Mouse (Mus musculus) MEL (cell line): ENCODE measurements at regions not wholly inside any gene's neighbourhood (a gene's known extent, or its start where the extent isn't known, plus 50 kb on each side); places are given as distances from the start of the nearest gene placed in this dataset.
A peak's percentile ranks its signal among the peaks of the same experiment; 100 is the strongest.
"Not testable (repeated sequence)": the region's sequence is repeated elsewhere in the genome, so short reads cannot be mapped to it uniquely, and the experiment has no call there.

ENCODE experiments used
- DNase-seq: peaks from one replicate; pipeline ENCODE4 v3.0.0; 2011; ENCODE audit warnings: low read depth, low spot score
- H3K27ac ChIP-seq: 2 replicates; pipeline ENCODE4 v1.5.1; 2012; ENCODE audit warnings: low read depth, mild to moderate bottlenecking, control low read depth, low read length, moderate library complexity; ENCODE audit not compliant: control insufficient read depth
- H3K27me3 ChIP-seq, 2 experiments: fragments of 150-350 bp in 1 of 2; sonication (generic) in 1 of 2; 2 replicates each; pipeline ENCODE4 v1.6.1; 2012; ENCODE audit warnings: low read length in 2 of 2, mild to moderate bottlenecking in 2 of 2, improper control_type of control experiment in 1 of 2, moderate library complexity in 1 of 2; ENCODE audit not compliant: insufficient read depth in 2 of 2, control insufficient read depth in 1 of 2
- H3K36me3 ChIP-seq, 2 experiments: 2 replicates each; pipeline ENCODE4 v1.6.1; 2012 to 2014; ENCODE audit warnings: low read length in 2 of 2, improper control_type of control experiment in 1 of 2, inconsistent platforms in 1 of 2, mild to moderate bottlenecking in 1 of 2; ENCODE audit not compliant: insufficient read depth in 2 of 2, control insufficient read depth in 1 of 2
- H3K4me1 ChIP-seq, 2 experiments: fragments of 150-350 bp in 1 of 2; sonication (generic) in 1 of 2; 2 replicates each; pipeline ENCODE4 v1.6.1; 2012; ENCODE audit warnings: low read length in 2 of 2, improper control_type of control experiment in 1 of 2, mild to moderate bottlenecking in 1 of 2; ENCODE audit not compliant: insufficient read depth in 2 of 2, control insufficient read depth in 1 of 2
- H3K4me3 ChIP-seq, 2 experiments: fragments of 150-350 bp in 1 of 2; sonication (generic) in 1 of 2; 2 replicates each; pipeline ENCODE4 v1.5.1; 2012; ENCODE audit warnings: low read depth in 2 of 2, low read length in 2 of 2, mild to moderate bottlenecking in 2 of 2, moderate library complexity in 2 of 2, control low read depth in 1 of 2, improper control_type of control experiment in 1 of 2; ENCODE audit not compliant: control insufficient read depth in 1 of 2, insufficient read depth in 1 of 2
- H3K79me2 ChIP-seq: 2 replicates; pipeline ENCODE4 v1.6.1; 2012; ENCODE audit warnings: mild to moderate bottlenecking, low read length, moderate library complexity; ENCODE audit not compliant: control insufficient read depth, poor library complexity, insufficient read depth
- H3K9ac ChIP-seq: 2 replicates; pipeline ENCODE4 v1.6.1; 2012; ENCODE audit warnings: low read depth, mild to moderate bottlenecking, control low read depth, low read length, moderate library complexity; ENCODE audit not compliant: control insufficient read depth, poor library complexity, severe bottlenecking
- H3K9me3 ChIP-seq: fragments of 150-350 bp; sonication (generic); replicated peaks from 2 replicates; pipeline ENCODE4 v1.6.1; 2012; ENCODE audit warnings: mild to moderate bottlenecking, low read length, improper control_type of control experiment, moderate library complexity; ENCODE audit not compliant: insufficient read depth
- CTCF ChIP-seq, 3 experiments: IDR thresholded peaks in 2 of 3; conservative IDR thresholded peaks in 1 of 3; 2 replicates each; pipeline ENCODE4 v1.5.1; 2011 to 2012; ENCODE audit warnings: low read length in 3 of 3, low read depth in 2 of 3, mild to moderate bottlenecking in 2 of 3, improper control_type of control experiment in 1 of 3, inconsistent platforms in 1 of 3, mixed read lengths in 1 of 3, moderate library complexity in 1 of 3; ENCODE audit not compliant: control insufficient read depth in 1 of 3, insufficient read depth in 1 of 3, poor library complexity in 1 of 3, severe bottlenecking in 1 of 3
- GABPA ChIP-seq: IDR thresholded peaks from 2 replicates; pipeline ENCODE4 v1.6.1; 2012; ENCODE audit warnings: low read depth, mild to moderate bottlenecking, inconsistent platforms, low read length, improper control_type of control experiment, moderate library complexity
- JUND ChIP-seq: IDR thresholded peaks from 2 replicates; pipeline ENCODE4 v1.6.1; 2011; ENCODE audit warnings: low read depth, mild to moderate bottlenecking, improper control_type of control experiment, low read length
- MAFK ChIP-seq: IDR thresholded peaks from 2 replicates; pipeline ENCODE4 v1.6.1; 2011; ENCODE audit warnings: low read depth, mild to moderate bottlenecking, low read length, improper control_type of control experiment, borderline replicate concordance
- MAX ChIP-seq: IDR thresholded peaks from 2 replicates; pipeline ENCODE4 v1.6.1; 2011; ENCODE audit warnings: low read length, improper control_type of control experiment
- MAZ ChIP-seq: IDR thresholded peaks from 2 replicates; pipeline ENCODE4 v1.6.1; 2012; ENCODE audit warnings: low read depth, mild to moderate bottlenecking, inconsistent platforms, low read length, improper control_type of control experiment
- MEF2A ChIP-seq: IDR thresholded peaks from 2 replicates; pipeline ENCODE4 v1.6.1; 2014; ENCODE audit warnings: low read depth, mild to moderate bottlenecking, inconsistent platforms, low read length, improper control_type of control experiment; ENCODE audit not compliant: poor library complexity, insufficient replicate concordance, severe bottlenecking; ENCODE audit errors: extremely low read depth
- MXI1 ChIP-seq: IDR thresholded peaks from 2 replicates; pipeline ENCODE4 v1.6.1; 2011; ENCODE audit warnings: mild to moderate bottlenecking, low read depth, low read length, improper control_type of control experiment
- MYC ChIP-seq: IDR thresholded peaks from 2 replicates; pipeline ENCODE4 v1.6.1; 2011; ENCODE audit warnings: low read depth, mild to moderate bottlenecking, low read length, improper control_type of control experiment, moderate library complexity
- POLR2AphosphoS5 ChIP-seq: IDR thresholded peaks from 2 replicates; pipeline ENCODE4 v1.6.1; 2012; ENCODE audit warnings: low read depth, borderline replicate concordance, mild to moderate bottlenecking, inconsistent platforms, low read length, moderate library complexity, mixed read lengths
- RAD21 ChIP-seq: IDR thresholded peaks from 2 replicates; pipeline ENCODE4 v1.6.1; 2011; ENCODE audit warnings: mild to moderate bottlenecking, low read depth, low read length, improper control_type of control experiment
- RCOR1 ChIP-seq: IDR thresholded peaks from 2 replicates; pipeline ENCODE4 v1.6.1; 2012; ENCODE audit warnings: low read depth, mild to moderate bottlenecking, inconsistent platforms, low read length, improper control_type of control experiment
- SMC3 ChIP-seq: IDR thresholded peaks from 2 replicates; pipeline ENCODE4 v1.6.1; 2011; ENCODE audit warnings: low read depth, low read length, improper control_type of control experiment
- TBP ChIP-seq: IDR thresholded peaks from 2 replicates; pipeline ENCODE4 v1.8.0; 2011; ENCODE audit warnings: low read depth, low read length, improper control_type of control experiment
- TCF12 ChIP-seq: IDR thresholded peaks from 2 replicates; pipeline ENCODE4 v1.6.1; 2014; ENCODE audit warnings: low read depth, mild to moderate bottlenecking, inconsistent platforms, low read length, improper control_type of control experiment, moderate library complexity
- USF1 ChIP-seq: IDR thresholded peaks from 2 replicates; pipeline ENCODE4 v1.6.1; 2014; ENCODE audit warnings: low read depth, mild to moderate bottlenecking, inconsistent platforms, low read length, improper control_type of control experiment, moderate library complexity
- ZC3H11A ChIP-seq: IDR thresholded peaks from 2 replicates; pipeline ENCODE4 v1.6.1; 2012; ENCODE audit warnings: low read depth, mild to moderate bottlenecking, inconsistent platforms, low read length, improper control_type of control experiment
- ZKSCAN1 ChIP-seq: IDR thresholded peaks from 2 replicates; pipeline ENCODE4 v1.6.1; 2012; ENCODE audit warnings: low read depth, mild to moderate bottlenecking, inconsistent platforms, low read length, improper control_type of control experiment, moderate library complexity
- ZNF384 ChIP-seq: IDR thresholded peaks from 2 replicates; pipeline ENCODE4 v1.6.1; 2012; ENCODE audit warnings: low read depth, mild to moderate bottlenecking, inconsistent platforms, low read length, improper control_type of control experiment

- H3K4me3 ChIP-seq = no peak overlapping the region
- no peaks in the 10 kb centered on the region for H3K27me3 ChIP-seq
- DNase-seq = no peak
- H3K4me1 ChIP-seq = no peaks in the 10 kb centered on the region
- H3K79me2 ChIP-seq = no peaks in the 10 kb centered on the region
- TF ChIP-seq GABPA (no peak), JUND (no peak), RAD21 (no peak), TCF12 (no peak), MYC (no peak), POLR2AphosphoS5 (no peak), RCOR1 (no peak), MAZ (no peak), USF1 (no peak), MAFK (no peak), ZKSCAN1 (no peak), MAX (no peak), TBP (no peak), MEF2A (no peak), MXI1 (no peak), ZNF384 (no peak)
- H3K9me3 ChIP-seq = no peaks in the 10 kb centered on the region
- no peak overlapping the region for H3K9ac ChIP-seq
- no peak overlapping the region for H3K27ac ChIP-seq
- no peaks in the 10 kb centered on the region for H3K36me3 ChIP-seq
Measured at GRCm38 (mm10) chrX:135096206-135096605, 81.2 kb downstream of the Gm15023 start.

- peak; percentile 52 for DNase-seq
- H3K4me3 ChIP-seq, H3K4me1 ChIP-seq, H3K79me2 ChIP-seq, H3K27ac ChIP-seq, H3K9me3 ChIP-seq, H3K36me3 ChIP-seq, H3K9ac ChIP-seq, H3K27me3 ChIP-seq: not testable (repeated sequence)
- TF ChIP-seq SMC3 (peak; percentile 45), RAD21 (peak; percentile 53), CTCF (IDR thresholded peaks at IDR 0.05 in 2 of 3, conservative IDR thresholded peaks at IDR 0.05 in 1 of 3; ENCODE audit: control insufficient read depth in 1 of 3, insufficient read depth in 1 of 3, low read depth in 2 of 3, low read length in 3 of 3, poor library complexity in 1 of 3, severe bottlenecking in 1 of 3) (peak; percentile 60 to 80 (median 78)), ZC3H11A (0 out of 2 replicates have a peak, but pooled peaks have one; percentile 7)
Measured at GRCm38 (mm10) chrX:135091074-135091473, 82.1 kb upstream of the Zmat1 start.

GRCm38 (mm10) chrX:135087068-135087579 is 78.1 kb upstream of the Zmat1 start:
- not testable (repeated sequence) for H3K27me3 ChIP-seq, H3K36me3 ChIP-seq, H3K4me3 ChIP-seq, H3K79me2 ChIP-seq, H3K9me3 ChIP-seq, H3K4me1 ChIP-seq, H3K27ac ChIP-seq, H3K9ac ChIP-seq
- peak; percentile 34 for DNase-seq

- not testable (repeated sequence) for H3K27ac ChIP-seq, H3K79me2 ChIP-seq, H3K36me3 ChIP-seq, H3K27me3 ChIP-seq, H3K4me1 ChIP-seq, H3K9me3 ChIP-seq, H3K9ac ChIP-seq
- H3K4me3 ChIP-seq = peak overlapping the region in 1 of 2 experiments; percentile 22; a peak in 1 of 4 replicates
- DNase-seq = peak; percentile 14
Measured at GRCm38 (mm10) chrX:135086564-135086963, 77.6 kb upstream of the Zmat1 start.
